Mouse (Mus musculus) CH12.LX (cell line): ENCODE results near the gene Gm10382. TPM values are rescaled to one million over a fixed set of nuclear protein-coding genes. Genes with fewer than 3 reads are reported as not detected.

Experiments used
- DNase-seq: peaks from one replicate; pipeline ENCODE4 v3.0.0-alpha.2; 2013; ENCODE audit errors: extremely low read depth
- H3K27ac ChIP-seq: 2 replicates; pipeline ENCODE4 v1.5.1; 2012; ENCODE audit warnings: low read depth, mild to moderate bottlenecking, control low read depth, moderate library complexity; ENCODE audit not compliant: insufficient read depth
- H3K27me3 ChIP-seq: replicated peaks from 2 replicates; pipeline ENCODE3; 2012; ENCODE audit warnings: inconsistent platforms
- H3K36me3 ChIP-seq, 2 experiments: replicated peaks in 1 of 2; 2 replicates each; pipeline versions ENCODE3 to v1.6.1; 2012; ENCODE audit warnings: inconsistent platforms in 1 of 2, low read length in 1 of 2, mild to moderate bottlenecking in 1 of 2, mixed read lengths in 1 of 2, moderate library complexity in 1 of 2; ENCODE audit not compliant: control insufficient read depth in 1 of 2, insufficient read depth in 1 of 2
- H3K4me1 ChIP-seq, 2 experiments: 2 replicates each; pipeline ENCODE4 v1.6.1; 2012; ENCODE audit warnings: inconsistent platforms in 1 of 2, moderate library complexity in 1 of 2; ENCODE audit not compliant: insufficient read depth in 2 of 2, control insufficient read depth in 1 of 2
- H3K4me2 ChIP-seq: 2 replicates; pipeline ENCODE4 v1.6.1; 2012; ENCODE audit warnings: low read depth, mild to moderate bottlenecking, control low read depth; ENCODE audit not compliant: poor library complexity, insufficient read depth, severe bottlenecking
- H3K4me3 ChIP-seq, 3 experiments: fragments of 150-350 bp in 1 of 3; sonication (generic) in 1 of 3; replicated peaks in 1 of 3; 2 replicates each; pipeline versions ENCODE3 to v1.5.1; 2011 to 2012; ENCODE audit warnings: low read depth in 2 of 3, low read length in 2 of 3, mild to moderate bottlenecking in 2 of 3, moderate library complexity in 2 of 3, control low read depth in 1 of 3, improper control_type of control experiment in 1 of 3, inconsistent platforms in 1 of 3, mixed read lengths in 1 of 3; ENCODE audit not compliant: poor library complexity in 1 of 3
- H3K79me2 ChIP-seq: replicated peaks from 2 replicates; pipeline ENCODE4 v1.6.1; 2012; ENCODE audit warnings: mild to moderate bottlenecking, moderate library complexity; ENCODE audit not compliant: control insufficient read depth, poor library complexity, insufficient read depth, severe bottlenecking; ENCODE audit errors: extremely low read depth
- H3K9ac ChIP-seq: 2 replicates; pipeline ENCODE4 v1.6.1; 2012; ENCODE audit warnings: low read depth, mild to moderate bottlenecking, control low read depth, moderate library complexity; ENCODE audit not compliant: insufficient read depth
- H3K9me3 ChIP-seq: replicated peaks from 2 replicates; pipeline ENCODE3; 2012; ENCODE audit warnings: low read length, inconsistent platforms, mixed read lengths
- BHLHE40 ChIP-seq: IDR thresholded peaks from 2 replicates; pipeline ENCODE4 v1.6.1; 2011; ENCODE audit warnings: mild to moderate bottlenecking, low read depth, low read length, improper control_type of control experiment
- CHD1 ChIP-seq: IDR thresholded peaks from 2 replicates; pipeline ENCODE4 v1.6.1; 2012; ENCODE audit warnings: low read depth, low read length, improper control_type of control experiment, inconsistent platforms
- CHD2 ChIP-seq: IDR thresholded peaks from 2 replicates; pipeline ENCODE4 v1.6.1; 2011; ENCODE audit warnings: low read length, improper control_type of control experiment
- E2F4 ChIP-seq: IDR thresholded peaks from 2 replicates; pipeline ENCODE4 v1.6.1; 2011; ENCODE audit warnings: low read depth, low read length, improper control_type of control experiment; ENCODE audit not compliant: insufficient replicate concordance
- ELF1 ChIP-seq: IDR thresholded peaks from 2 replicates; pipeline ENCODE4 v1.6.1; 2014; ENCODE audit warnings: low read depth, mild to moderate bottlenecking, inconsistent platforms, low read length, improper control_type of control experiment
- ETS1 ChIP-seq: conservative IDR thresholded peaks from 2 replicates; pipeline ENCODE4 v1.6.1; 2012; ENCODE audit warnings: low read depth, mild to moderate bottlenecking, inconsistent platforms, low read length, improper control_type of control experiment, moderate library complexity
- GABPA ChIP-seq: IDR thresholded peaks from 2 replicates; pipeline ENCODE4 v1.6.1; 2012; ENCODE audit warnings: low read depth, low read length, improper control_type of control experiment, inconsistent platforms; ENCODE audit not compliant: insufficient replicate concordance
- HCFC1 ChIP-seq: IDR thresholded peaks from 2 replicates; pipeline ENCODE4 v1.6.1; 2012; ENCODE audit warnings: low read depth, mild to moderate bottlenecking, inconsistent platforms, low read length, improper control_type of control experiment
- IRF4 ChIP-seq: IDR thresholded peaks from 2 replicates; pipeline ENCODE4 v1.6.1; 2014; ENCODE audit warnings: low read depth, mild to moderate bottlenecking, inconsistent platforms, low read length, improper control_type of control experiment
- JUN ChIP-seq: IDR thresholded peaks from 2 replicates; pipeline ENCODE4 v1.6.1; 2011; ENCODE audit warnings: low read depth, mild to moderate bottlenecking, low read length, improper control_type of control experiment, moderate library complexity; ENCODE audit not compliant: insufficient read depth
- JUND ChIP-seq: conservative IDR thresholded peaks from 2 replicates; pipeline ENCODE4 v1.6.1; 2011; ENCODE audit warnings: low read depth, low read length, improper control_type of control experiment
- KAT2A ChIP-seq: IDR thresholded peaks from 2 replicates; pipeline ENCODE4 v1.6.1; 2012; ENCODE audit warnings: low read length, improper control_type of control experiment, inconsistent platforms; ENCODE audit not compliant: insufficient replicate concordance
- MAFK ChIP-seq: IDR thresholded peaks from 2 replicates; pipeline ENCODE4 v1.6.1; 2011; ENCODE audit warnings: low read length, improper control_type of control experiment; ENCODE audit not compliant: insufficient replicate concordance
- MAX ChIP-seq: IDR thresholded peaks from 2 replicates; pipeline ENCODE4 v1.6.1; 2011; ENCODE audit warnings: low read length, improper control_type of control experiment
- MAZ ChIP-seq: IDR thresholded peaks from 2 replicates; pipeline ENCODE4 v1.6.1; 2012; ENCODE audit warnings: low read depth, mild to moderate bottlenecking, inconsistent platforms, low read length, improper control_type of control experiment, moderate library complexity
- MXI1 ChIP-seq: IDR thresholded peaks from 2 replicates; pipeline ENCODE4 v1.6.1; 2011; ENCODE audit warnings: mild to moderate bottlenecking, low read depth, low read length, improper control_type of control experiment
- MYC ChIP-seq: IDR thresholded peaks from 2 replicates; pipeline ENCODE4 v1.6.1; 2011; ENCODE audit warnings: low read depth, mild to moderate bottlenecking, improper control_type of control experiment, low read length
- NRF1 ChIP-seq: IDR thresholded peaks from 2 replicates; pipeline ENCODE4 v1.6.1; 2014; ENCODE audit warnings: low read depth, mild to moderate bottlenecking, inconsistent platforms, low read length, improper control_type of control experiment, moderate library complexity
- POLR2A ChIP-seq: IDR thresholded peaks from 2 replicates; pipeline ENCODE4 v1.6.1; 2011; ENCODE audit warnings: low read depth, mild to moderate bottlenecking, improper control_type of control experiment, low read length
- RAD21 ChIP-seq: IDR thresholded peaks from 2 replicates; pipeline ENCODE4 v1.6.1; 2011; ENCODE audit warnings: low read depth, mild to moderate bottlenecking, low read length, improper control_type of control experiment, moderate library complexity
- RCOR1 ChIP-seq: conservative IDR thresholded peaks from 2 replicates; pipeline ENCODE4 v1.6.1; 2012; ENCODE audit warnings: low read depth, mild to moderate bottlenecking, inconsistent platforms, low read length, improper control_type of control experiment
- SIN3A ChIP-seq: IDR thresholded peaks from 2 replicates; pipeline ENCODE4 v1.6.1; 2012; ENCODE audit warnings: low read length, improper control_type of control experiment, inconsistent platforms
- SMC3 ChIP-seq: IDR thresholded peaks from 2 replicates; pipeline ENCODE4 v1.6.1; 2011; ENCODE audit warnings: low read depth, low read length, improper control_type of control experiment
- TBP ChIP-seq: conservative IDR thresholded peaks from 2 replicates; pipeline ENCODE4 v1.6.1; 2011; ENCODE audit warnings: low read depth, low read length, improper control_type of control experiment
- UBTF ChIP-seq: IDR thresholded peaks from 2 replicates; pipeline ENCODE4 v1.6.1; 2012; ENCODE audit warnings: low read depth, mild to moderate bottlenecking, inconsistent platforms, low read length, improper control_type of control experiment, moderate library complexity
- USF2 ChIP-seq: conservative IDR thresholded peaks from 2 replicates; pipeline ENCODE4 v1.6.1; 2011; ENCODE audit warnings: low read depth, low read length, improper control_type of control experiment
- ZC3H11A ChIP-seq: IDR thresholded peaks from 2 replicates; pipeline ENCODE4 v1.6.1; 2012; ENCODE audit warnings: low read depth, mild to moderate bottlenecking, inconsistent platforms, low read length, improper control_type of control experiment
- ZKSCAN1 ChIP-seq: IDR thresholded peaks from 2 replicates; pipeline ENCODE4 v1.6.1; 2012; ENCODE audit warnings: low read depth, inconsistent platforms, low read length, improper control_type of control experiment, borderline replicate concordance
- ZMIZ1 ChIP-seq: IDR thresholded peaks from 2 replicates; pipeline ENCODE4 v1.6.1; 2012; ENCODE audit warnings: low read depth, mild to moderate bottlenecking, inconsistent platforms, low read length, improper control_type of control experiment
- ZNF384 ChIP-seq: IDR thresholded peaks from 2 replicates; pipeline ENCODE4 v1.6.1; 2012; ENCODE audit warnings: low read depth, low read length, improper control_type of control experiment, inconsistent platforms
- dilution Hi-C: fragments of 300-500 bp; cut with MboI; formaldehyde crosslinking; loops from 2 replicates; pipeline ENCODE4 v1.14.3; 2020; ENCODE audit warnings: low sequenced_read_pairs; ENCODE audit not compliant: extremely low pct_unique_long_range_greater_than_20kb, extremely low pct_ligation_motif_present
- in situ Hi-C: fragments of 300-500 bp; cut with MboI; formaldehyde crosslinking; loops from 3 replicates; pipeline ENCODE4 v1.14.3; 2019; ENCODE audit warnings: low sequenced_read_pairs, low pct_ligation_motif_present, low pct_unique_long_range_greater_than_20kb, mixed read lengths
- polyA plus RNA-seq: library from polyadenylated mRNA; unstranded; fragments of >175 nt; gene quantifications from 2 replicates; pipeline ENCODE4 v1.2.1, GENCODE M21; 2012; ENCODE audit warnings: low read depth; ENCODE audit not compliant: insufficient read length
- total RNA-seq, 2 experiments: library from RNA; depleted of rRNA; stranded (reverse); fragments of 300-350 nt in 1 of 2; fragments of >200 nt in 1 of 2; gene quantifications; 2 replicates each; pipeline ENCODE4 v1.2.3; 2012 to 2014

The Gm10382 gene
- total and polyA plus RNA-seq, 3 experiments: 0.59 to 1.1 TPM; not detected in 1

GRCm38 (mm10) chr5:125403481-125404465 is 14.7 kb downstream of the Gm10382 start:
- in situ Hi-C loops (no loop called here), dilution Hi-C loops (no loop called here)
- Histone ChIP-seq H3K4me2 (peak overlapping the region; percentile 17; the same call in 1 of the 2 replicates), H3K27ac (no peak overlapping the region), H3K9ac (no peak overlapping the region), H3K27me3 (no peaks in the 10 kb centered on the region), H3K4me3 (peak overlapping the region in 2 of 3 experiments; percentile 72 to 77), H3K9me3 (no peaks in the 10 kb centered on the region), H3K79me2 (no peaks in the 10 kb centered on the region), H3K4me1 (peaks cover 3 to 22% of the 10 kb centered on the region in 2 experiments; a peak in 3 of 4 replicates), H3K36me3 (no peaks in the 10 kb centered on the region)
- DNase-seq: peak; percentile 81
- TF ChIP-seq MAZ (no peak), ZNF384 (peak; percentile 97), JUN (no peak), ZC3H11A (no peak), ELF1 (peak; percentile 99), HCFC1 (no peak), KAT2A (peak; percentile 77; the same call in 1 of the 2 replicates), MXI1 (peak; percentile 36; the same call in 1 of the 2 replicates), UBTF (no peak), NRF1 (peak; percentile 66), IRF4 (no peak), POLR2A (no peak), ETS1 (no peak), RCOR1 (no peak), MYC (no peak), SIN3A (no peak), MAFK (peak; percentile 97), CHD2 (no peak), CHD1 (no peak), E2F4 (0 out of 2 replicates have a peak, but pooled peaks have one; percentile 70), TBP (peak; percentile 100), BHLHE40 (no peak), JUND (no peak), SMC3 (no peak), MAX (no peak), RAD21 (no peak), ZMIZ1 (no peak), ZKSCAN1 (no peak), USF2 (no peak), GABPA (no peak)
